Mouse (Mus musculus): ENCODE measurements around the gene Mpp2.

- TF ChIP-seq POLR2A (IDR thresholded peaks at IDR 0.05; ENCODE audit: low read depth, low read length) (no peak), CTCF (conservative IDR thresholded peaks at IDR 0.05; ENCODE audit: insufficient read depth, insufficient read length, low read depth, low read length) (peak; percentile 37)
Measured at GRCm38 (mm10) chr11:102089088-102089808, 933 bp upstream of the Mpp2 start.
